Mouse (Mus musculus): ENCODE data around the gene Stx18. TPM values are rescaled to one million over a fixed set of nuclear protein-coding genes. Genes with fewer than 3 reads are reported as not detected.
A peak's percentile ranks its signal among the peaks of the same experiment; 100 is the strongest.

Gene Stx18
- polyA plus RNA-seq (2015; fragmentation: Nextera tagmentation; extraction: Ambion mirVana) = 34.4 and 35.8 TPM in 2 replicates

- Histone ChIP-seq H3K9ac (ENCODE audit: low read depth, low read length) (peak within 1 kb of the TSS; percentile 97), H3K27me3 (replicated peaks; ENCODE audit: control insufficient read depth, insufficient read depth, low read length) (no peaks in the 10 kb centered on the region), H3K4me2 (ENCODE audit: low read depth, low read length) (peak within 1 kb of the TSS; percentile 93), H3K4me1 (ENCODE audit: control insufficient read depth, insufficient read depth, low read length) (peaks cover 7% of the 10 kb centered on the region; the same call in 1 of the 2 replicates), H3K36me3 (ENCODE audit: control insufficient read depth, insufficient read depth, low read length) (no peaks in the 10 kb centered on the region), H3K27ac (ENCODE audit: low read length) (peak within 1 kb of the TSS; percentile 61; the same call in 1 of the 2 replicates), H3K9me3 (ENCODE audit: control insufficient read depth, low read length) (no peaks in the 10 kb centered on the region), H3K4me3 (ENCODE audit: low read length) (peak within 1 kb of the TSS; percentile 97)
- under 1% methylated on average over 57 of the region's 57 CpGs for WGBS
- ATAC-seq = peak; percentile 97
Measured at GRCm38 (mm10) chr5:38038710-38039592, at the start of gene Stx18. TSS of gene Stx18 (plus strand) at chr5:38038742.

- H3K4me1 ChIP-seq (ENCODE audit: control insufficient read depth, insufficient read depth, low read length) = no peaks in the 10 kb centered on the region
- no peak overlapping the region for H3K27ac ChIP-seq (ENCODE audit: low read length)
- H3K36me3 ChIP-seq (ENCODE audit: control insufficient read depth, insufficient read depth, low read length) = no peaks in the 10 kb centered on the region
- H3K27me3 ChIP-seq (replicated peaks; ENCODE audit: control insufficient read depth, insufficient read depth, low read length) = no peaks in the 10 kb centered on the region
- H3K9me3 ChIP-seq (ENCODE audit: control insufficient read depth, low read length) = no peaks in the 10 kb centered on the region
- ATAC-seq = no peak
- no peak overlapping the region for H3K4me2 ChIP-seq (ENCODE audit: low read depth, low read length)
- H3K4me3 ChIP-seq (ENCODE audit: low read length) = no peak overlapping the region
- no peak overlapping the region for H3K9ac ChIP-seq (ENCODE audit: low read depth, low read length)
- 81% methylated on average over 5 of the region's 5 CpGs for WGBS
Measured at GRCm38 (mm10) chr5:37992346-37992745, 46.2 kb upstream of the Stx18 start.

GRCm38 (mm10) chr5:37998805-37999204, 39.7 kb upstream of the Stx18 start:
- no peak for ATAC-seq
- H3K4me1 ChIP-seq (ENCODE audit: control insufficient read depth, insufficient read depth, low read length) = no peaks in the 10 kb centered on the region
- no peak overlapping the region for H3K27ac ChIP-seq (ENCODE audit: low read length)
- no peak overlapping the region for H3K4me3 ChIP-seq (ENCODE audit: low read length)
- no peaks in the 10 kb centered on the region for H3K36me3 ChIP-seq (ENCODE audit: control insufficient read depth, insufficient read depth, low read length)
- no peak overlapping the region for H3K4me2 ChIP-seq (ENCODE audit: low read depth, low read length)
- no peak overlapping the region for H3K9ac ChIP-seq (ENCODE audit: low read depth, low read length)
- H3K27me3 ChIP-seq (replicated peaks; ENCODE audit: control insufficient read depth, insufficient read depth, low read length) = no peaks in the 10 kb centered on the region
- 84% methylated on average over 2 of the region's 2 CpGs for WGBS
- no peaks in the 10 kb centered on the region for H3K9me3 ChIP-seq (ENCODE audit: control insufficient read depth, low read length)

- 60% methylated on average over 4 of the region's 4 CpGs for WGBS
- no peaks in the 10 kb centered on the region for H3K4me1 ChIP-seq (ENCODE audit: control insufficient read depth, insufficient read depth, low read length)
- H3K4me2 ChIP-seq (ENCODE audit: low read depth, low read length) = no peak overlapping the region
- no peaks in the 10 kb centered on the region for H3K27me3 ChIP-seq (replicated peaks; ENCODE audit: control insufficient read depth, insufficient read depth, low read length)
- H3K27ac ChIP-seq (ENCODE audit: low read length) = no peak overlapping the region
- H3K36me3 ChIP-seq (ENCODE audit: control insufficient read depth, insufficient read depth, low read length) = no peaks in the 10 kb centered on the region
- no peaks in the 10 kb centered on the region for H3K9me3 ChIP-seq (ENCODE audit: control insufficient read depth, low read length)
- ATAC-seq = no peak
- no peak overlapping the region for H3K4me3 ChIP-seq (ENCODE audit: low read length)
- no peak overlapping the region for H3K9ac ChIP-seq (ENCODE audit: low read depth, low read length)
Measured at GRCm38 (mm10) chr5:38002573-38002972, 36.0 kb upstream of the Stx18 start.

GRCm38 (mm10) chr5:38004746-38005145, 33.8 kb upstream of the Stx18 start:
- H3K4me2 ChIP-seq (ENCODE audit: low read depth, low read length) = no peak overlapping the region
- WGBS = 82% methylated on average over 5 of the region's 5 CpGs
- ATAC-seq = no peak
- H3K4me3 ChIP-seq (ENCODE audit: low read length) = no peak overlapping the region
- no peaks in the 10 kb centered on the region for H3K27me3 ChIP-seq (replicated peaks; ENCODE audit: control insufficient read depth, insufficient read depth, low read length)
- no peak overlapping the region for H3K9ac ChIP-seq (ENCODE audit: low read depth, low read length)
- H3K27ac ChIP-seq (ENCODE audit: low read length) = no peak overlapping the region
- no peaks in the 10 kb centered on the region for H3K36me3 ChIP-seq (ENCODE audit: control insufficient read depth, insufficient read depth, low read length)
- no peaks in the 10 kb centered on the region for H3K4me1 ChIP-seq (ENCODE audit: control insufficient read depth, insufficient read depth, low read length)
- H3K9me3 ChIP-seq (ENCODE audit: control insufficient read depth, low read length) = no peaks in the 10 kb centered on the region

GRCm38 (mm10) chr5:38006415-38007347, 31.9 kb upstream of the Stx18 start:
- H3K9me3 ChIP-seq (ENCODE audit: control insufficient read depth, low read length) = no peaks in the 10 kb centered on the region
- H3K4me3 ChIP-seq (ENCODE audit: low read length) = no peak overlapping the region
- no peaks in the 10 kb centered on the region for H3K36me3 ChIP-seq (ENCODE audit: control insufficient read depth, insufficient read depth, low read length)
- no peak overlapping the region for H3K9ac ChIP-seq (ENCODE audit: low read depth, low read length)
- H3K27ac ChIP-seq (ENCODE audit: low read length) = no peak overlapping the region
- H3K4me1 ChIP-seq (ENCODE audit: control insufficient read depth, insufficient read depth, low read length) = no peaks in the 10 kb centered on the region
- ATAC-seq = no peak
- no peaks in the 10 kb centered on the region for H3K27me3 ChIP-seq (replicated peaks; ENCODE audit: control insufficient read depth, insufficient read depth, low read length)
- no peak overlapping the region for H3K4me2 ChIP-seq (ENCODE audit: low read depth, low read length)
- 71% methylated on average over 17 of the region's 17 CpGs for WGBS

- no peak for ATAC-seq
- WGBS = 73% methylated on average over 4 of the region's 4 CpGs
- Histone ChIP-seq H3K4me3 (ENCODE audit: low read length) (no peak overlapping the region), H3K4me2 (ENCODE audit: low read depth, low read length) (no peak overlapping the region), H3K36me3 (ENCODE audit: control insufficient read depth, insufficient read depth, low read length) (no peaks in the 10 kb centered on the region), H3K27me3 (replicated peaks; ENCODE audit: control insufficient read depth, insufficient read depth, low read length) (no peaks in the 10 kb centered on the region), H3K9ac (ENCODE audit: low read depth, low read length) (no peak overlapping the region), H3K27ac (ENCODE audit: low read length) (no peak overlapping the region), H3K9me3 (ENCODE audit: control insufficient read depth, low read length) (no peaks in the 10 kb centered on the region), H3K4me1 (ENCODE audit: control insufficient read depth, insufficient read depth, low read length) (no peaks in the 10 kb centered on the region)
Measured at GRCm38 (mm10) chr5:38009071-38009470, 29.5 kb upstream of the Stx18 start.

GRCm38 (mm10) chr5:38014916-38015315, 23.6 kb upstream of the Stx18 start:
- Histone ChIP-seq H3K4me3 (ENCODE audit: low read length) (no peak overlapping the region), H3K27me3 (replicated peaks; ENCODE audit: control insufficient read depth, insufficient read depth, low read length) (no peaks in the 10 kb centered on the region), H3K9me3 (ENCODE audit: control insufficient read depth, low read length) (no peaks in the 10 kb centered on the region), H3K9ac (ENCODE audit: low read depth, low read length) (no peak overlapping the region), H3K27ac (ENCODE audit: low read length) (no peak overlapping the region), H3K36me3 (ENCODE audit: control insufficient read depth, insufficient read depth, low read length) (no peaks in the 10 kb centered on the region), H3K4me1 (ENCODE audit: control insufficient read depth, insufficient read depth, low read length) (no peaks in the 10 kb centered on the region), H3K4me2 (ENCODE audit: low read depth, low read length) (no peak overlapping the region)
- WGBS = 61% methylated on average over 3 of the region's 3 CpGs
- ATAC-seq = no peak

GRCm38 (mm10) chr5:38016945-38017344, 21.6 kb upstream of the Stx18 start:
- no peak overlapping the region for H3K27ac ChIP-seq (ENCODE audit: low read length)
- no peaks in the 10 kb centered on the region for H3K36me3 ChIP-seq (ENCODE audit: control insufficient read depth, insufficient read depth, low read length)
- H3K27me3 ChIP-seq (replicated peaks; ENCODE audit: control insufficient read depth, insufficient read depth, low read length) = no peaks in the 10 kb centered on the region
- no peaks in the 10 kb centered on the region for H3K4me1 ChIP-seq (ENCODE audit: control insufficient read depth, insufficient read depth, low read length)
- no peak overlapping the region for H3K4me3 ChIP-seq (ENCODE audit: low read length)
- WGBS = 83% methylated on average over 3 of the region's 3 CpGs
- no peak overlapping the region for H3K9ac ChIP-seq (ENCODE audit: low read depth, low read length)
- H3K9me3 ChIP-seq (ENCODE audit: control insufficient read depth, low read length) = no peaks in the 10 kb centered on the region
- H3K4me2 ChIP-seq (ENCODE audit: low read depth, low read length) = no peak overlapping the region
- ATAC-seq = no peak

Measured in intestine, embryonic 16.5 days (tissue).